Mouse (Mus musculus) cerebellum, adult 2 months (tissue): ENCODE results near the gene Wtip. TPM values are rescaled to one million over a fixed set of nuclear protein-coding genes. Genes with fewer than 3 reads are reported as not detected.
"Not testable (repeated sequence)": the region's sequence is repeated elsewhere in the genome, so short reads cannot be mapped to it uniquely, and the experiment has no call there.

Source experiments
- DNase-seq, 2 experiments: peaks; one replicate each; pipeline ENCODE4 v3.0.0; 2021
- H3K27ac ChIP-seq: fragments of 200-500 bp; 2 replicates; pipeline ENCODE4 v1.5.1; 2012; ENCODE audit warnings: low read length, control low read depth, inconsistent platforms; ENCODE audit not compliant: insufficient read depth
- H3K27me3 ChIP-seq: fragments of 200-500 bp; 2 replicates; pipeline ENCODE4 v1.6.1; 2012; ENCODE audit warnings: inconsistent platforms, mild to moderate bottlenecking, low read length, moderate library complexity; ENCODE audit not compliant: control insufficient read depth, insufficient read depth
- H3K4me1 ChIP-seq: fragments of 200-500 bp; 2 replicates; pipeline ENCODE4 v1.6.1; 2011; ENCODE audit warnings: low read length; ENCODE audit not compliant: control insufficient read depth, insufficient read depth
- H3K4me3 ChIP-seq: fragments of 200-500 bp; replicated peaks from 2 replicates; pipeline ENCODE3; 2011; ENCODE audit warnings: mild to moderate bottlenecking, low read depth, low read length, control low read depth; ENCODE audit not compliant: insufficient read depth
- CTCF ChIP-seq: fragments of 200-500 bp; IDR thresholded peaks from 2 replicates; pipeline ENCODE4 v1.5.1; 2011; ENCODE audit warnings: low read depth, mild to moderate bottlenecking, control low read depth, low read length, moderate library complexity, borderline replicate concordance; ENCODE audit not compliant: insufficient read depth
- POLR2A ChIP-seq: fragments of 200-500 bp; IDR thresholded peaks from 2 replicates; pipeline ENCODE4 v1.6.1; 2011; ENCODE audit warnings: low read length, control low read depth, borderline replicate concordance; ENCODE audit not compliant: insufficient read depth
- WGBS: fragments of 180-500 bp; shearing (Covaris S2); methylation state at CpG from one replicate; pipeline ENCODE4 v1.1.7; 2018; 5-methylcytosine and 5-hydroxymethylcytosine counted together
- polyA plus RNA-seq: library from polyadenylated mRNA; depleted of rRNA; stranded (reverse); fragments of >200 nt; gene quantifications from 2 replicates; pipeline ENCODE4 v1.2.3, GENCODE M21; 2012

Wtip gene
- polyA plus RNA-seq, 1 experiment = 6.0 TPM

GRCm38 (mm10) chr7:34132355-34133079 lies 551 bp downstream of the Wtip start:
- DNase-seq = no peak
- WGBS = 4% methylated on average over 100 of the region's 116 CpGs
- Histone ChIP-seq H3K27ac (no peak overlapping the region), H3K4me3 (peak overlapping the region; percentile 22), H3K4me1 (no peaks in the 10 kb centered on the region), H3K27me3 (no peaks in the 10 kb centered on the region)
- TF ChIP-seq CTCF = no peak
- TF ChIP-seq POLR2A = no peak

- Histone ChIP-seq H3K27me3 (no peaks in the 10 kb centered on the region), H3K27ac (no peak overlapping the region), H3K4me3 (no peak overlapping the region), H3K4me1 (no peaks in the 10 kb centered on the region)
- TF ChIP-seq CTCF (no peak), POLR2A (no peak)
- DNase-seq = no peak
- whole genome bisulfite sequencing = 23% methylated on average over 3 of the region's 3 CpGs
Observed at GRCm38 (mm10) chr7:34131959-34132354, 1.1 kb downstream of the Wtip start.

GRCm38 (mm10) chr7:34131118-34131517 lies 1.9 kb downstream of the Wtip start:
- no peaks in the 10 kb centered on the region for H3K4me1 ChIP-seq
- WGBS = 74% methylated on average over 3 of the region's 3 CpGs
- H3K27ac ChIP-seq = no peak overlapping the region
- no peak for DNase-seq
- no peak for TF ChIP-seq CTCF
- TF ChIP-seq POLR2A = no peak
- no peak overlapping the region for H3K4me3 ChIP-seq
- H3K27me3 ChIP-seq = no peaks in the 10 kb centered on the region

- TF ChIP-seq CTCF (no peak), POLR2A (no peak)
- no peaks in the 10 kb centered on the region for H3K4me1 ChIP-seq
- no peak for DNase-seq
- 83% methylated on average over 3 of the region's 3 CpGs for WGBS
- no peak overlapping the region for H3K4me3 ChIP-seq
- no peak overlapping the region for H3K27ac ChIP-seq
- no peaks in the 10 kb centered on the region for H3K27me3 ChIP-seq
Observed at GRCm38 (mm10) chr7:34126291-34126690, 6.8 kb downstream of the Wtip start.

- Histone ChIP-seq H3K4me3 (no peak overlapping the region), H3K27me3 (no peaks in the 10 kb centered on the region), H3K4me1 (no peaks in the 10 kb centered on the region), H3K27ac (no peak overlapping the region)
- WGBS = 61% methylated on average over 9 of the region's 9 CpGs
- no peak for DNase-seq
- TF ChIP-seq CTCF = no peak
- TF ChIP-seq POLR2A = no peak
Observed at GRCm38 (mm10) chr7:34125346-34125745, 7.7 kb downstream of the Wtip start.

- H3K27me3 ChIP-seq = no peaks in the 10 kb centered on the region
- H3K4me1 ChIP-seq = no peaks in the 10 kb centered on the region
- DNase-seq = no peak
- 36% methylated on average over 6 of the region's 6 CpGs for WGBS
- no peak for TF ChIP-seq CTCF
- no peak for TF ChIP-seq POLR2A
- no peak overlapping the region for H3K27ac ChIP-seq
- H3K4me3 ChIP-seq = no peak overlapping the region
Observed at GRCm38 (mm10) chr7:34122987-34123720, 9.9 kb downstream of the Wtip start.

GRCm38 (mm10) chr7:34120636-34121035 lies 12.4 kb downstream of the Wtip start:
- not testable (repeated sequence) for H3K4me1 ChIP-seq, H3K27ac ChIP-seq, H3K27me3 ChIP-seq, H3K4me3 ChIP-seq, DNase-seq
- 51% methylated on average over 1 of the region's 1 CpGs for WGBS

GRCm38 (mm10) chr7:34116601-34117000 lies 16.5 kb downstream of the Wtip start:
- WGBS = 25% methylated on average over 3 of the region's 3 CpGs
- H3K4me1 ChIP-seq = no peaks in the 10 kb centered on the region
- H3K27me3 ChIP-seq = no peaks in the 10 kb centered on the region
- no peak overlapping the region for H3K4me3 ChIP-seq
- H3K27ac ChIP-seq = no peak overlapping the region
- no peak for TF ChIP-seq CTCF
- no peak for TF ChIP-seq POLR2A
- DNase-seq = no peak
